Mouse (Mus musculus) embryonic facial prominence, embryonic 12.5 days (tissue): ENCODE data around the gene Crispld2. TPM values are rescaled to one million over a fixed set of nuclear protein-coding genes. Genes with fewer than 3 reads are reported as not detected.

Experiments
- ATAC-seq: fragments of 200-750 bp; cut with Nextera tagmentation; 2 replicates; pipeline ENCODE4 v1.8.0; 2017; ENCODE audit not compliant: insufficient number of reproducible peaks, insufficient read depth, low FRiP score, low TSS enrichment
- H3K27ac ChIP-seq: fragments of 300-500 bp; sonication (generic); 2 replicates; pipeline ENCODE4 v1.5.1; 2016; ENCODE audit warnings: mild to moderate bottlenecking
- H3K27me3 ChIP-seq: fragments of 300-500 bp; sonication (generic); 2 replicates; pipeline ENCODE4 v1.6.1; 2016; ENCODE audit warnings: mild to moderate bottlenecking, moderate library complexity
- H3K36me3 ChIP-seq: fragments of 300-500 bp; sonication (generic); 2 replicates; pipeline ENCODE4 v1.6.1; 2016; ENCODE audit warnings: mild to moderate bottlenecking
- H3K4me1 ChIP-seq: fragments of 300-500 bp; sonication (generic); 2 replicates; pipeline ENCODE4 v1.6.1; 2016
- H3K4me2 ChIP-seq: fragments of 300-500 bp; sonication (generic); replicated peaks from 2 replicates; pipeline ENCODE4 v1.6.1; 2016; ENCODE audit warnings: mild to moderate bottlenecking, moderate library complexity
- H3K4me3 ChIP-seq: fragments of 300-500 bp; sonication (generic); 2 replicates; pipeline ENCODE4 v1.5.1; 2016; ENCODE audit warnings: mild to moderate bottlenecking
- H3K9ac ChIP-seq: fragments of 300-500 bp; sonication (generic); 2 replicates; pipeline ENCODE4 v1.6.1; 2016; ENCODE audit warnings: mild to moderate bottlenecking, moderate library complexity
- H3K9me3 ChIP-seq: fragments of 300-500 bp; sonication (generic); 2 replicates; pipeline ENCODE4 v1.6.1; 2016; ENCODE audit warnings: mild to moderate bottlenecking, moderate library complexity
- WGBS: fragments of 180-500 bp; shearing (Covaris S2); methylation state at CpG from one replicate; pipeline ENCODE4 v1.1.7; 2016; 5-methylcytosine and 5-hydroxymethylcytosine counted together
- polyA plus RNA-seq: library from polyadenylated mRNA; unstranded; fragments of >200 nt; fragmentation: Nextera tagmentation; extraction: Ambion mirVana; gene quantifications from 2 replicates; pipeline ENCODE4 v1.2.1, GENCODE M21; 2016

The Crispld2 gene
- polyA plus RNA-seq, 1 experiment from 2014 or later = 6.7 TPM

DNA sequence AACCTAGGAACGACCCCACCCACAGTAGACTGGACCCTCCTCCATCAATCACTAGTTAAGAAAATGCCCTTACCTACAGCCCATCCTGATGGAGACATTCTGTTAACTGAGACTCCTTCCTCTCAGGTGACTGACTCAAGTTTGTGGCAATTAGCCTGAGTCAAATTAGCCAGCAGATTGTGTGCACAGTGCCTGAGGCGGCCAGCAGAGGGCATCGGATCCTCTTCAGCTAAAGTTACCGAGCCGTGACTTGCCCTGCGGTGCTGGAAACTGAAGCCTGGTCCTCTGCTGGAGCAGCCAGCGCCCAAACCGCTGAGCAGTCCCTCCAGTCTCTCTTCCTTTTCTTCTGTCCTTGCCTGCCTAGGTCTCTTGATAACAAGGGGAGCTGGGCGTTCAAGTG is 24.8 kb upstream of the Crispld2 start:
- Histone ChIP-seq H3K4me2 (no peak overlapping the region), H3K27ac (no peak overlapping the region), H3K9ac (no peak overlapping the region), H3K36me3 (no peaks in the 10 kb centered on the region), H3K4me1 (no peaks in the 10 kb centered on the region), H3K27me3 (no peaks in the 10 kb centered on the region), H3K4me3 (no peak overlapping the region), H3K9me3 (no peaks in the 10 kb centered on the region; the same call in 1 of the 2 replicates)
- no peak for ATAC-seq
- 79% methylated on average over 9 of the region's 9 CpGs for WGBS

DNA sequence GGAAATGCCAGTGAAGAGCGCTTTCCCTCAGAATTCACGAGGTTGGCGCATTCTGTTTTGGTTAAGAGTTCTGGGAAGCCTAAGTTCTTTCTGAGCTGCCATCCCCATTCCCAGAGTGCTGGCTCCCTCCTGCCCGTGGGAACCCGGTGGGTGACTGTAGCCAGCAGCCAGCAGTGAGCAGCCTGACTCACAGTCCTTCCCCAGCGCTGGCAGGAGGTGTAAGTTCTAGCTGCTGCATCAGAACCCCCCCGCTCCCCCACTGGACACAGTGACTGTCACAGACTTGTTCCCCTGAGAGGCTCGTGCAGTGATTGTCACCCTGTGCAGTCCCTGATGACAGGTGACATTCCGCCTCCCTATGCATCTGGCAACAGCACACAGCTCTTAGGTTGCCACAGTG is 22.1 kb upstream of the Crispld2 start:
- H3K9me3 ChIP-seq = no peaks in the 10 kb centered on the region; the same call in 1 of the 2 replicates
- no peak for ATAC-seq
- no peak overlapping the region for H3K4me2 ChIP-seq
- no peak overlapping the region for H3K27ac ChIP-seq
- no peak overlapping the region for H3K9ac ChIP-seq
- no peaks in the 10 kb centered on the region for H3K27me3 ChIP-seq
- no peak overlapping the region for H3K4me3 ChIP-seq
- H3K36me3 ChIP-seq = no peaks in the 10 kb centered on the region
- H3K4me1 ChIP-seq = no peaks in the 10 kb centered on the region
- WGBS = 72% methylated on average over 9 of the region's 9 CpGs

DNA sequence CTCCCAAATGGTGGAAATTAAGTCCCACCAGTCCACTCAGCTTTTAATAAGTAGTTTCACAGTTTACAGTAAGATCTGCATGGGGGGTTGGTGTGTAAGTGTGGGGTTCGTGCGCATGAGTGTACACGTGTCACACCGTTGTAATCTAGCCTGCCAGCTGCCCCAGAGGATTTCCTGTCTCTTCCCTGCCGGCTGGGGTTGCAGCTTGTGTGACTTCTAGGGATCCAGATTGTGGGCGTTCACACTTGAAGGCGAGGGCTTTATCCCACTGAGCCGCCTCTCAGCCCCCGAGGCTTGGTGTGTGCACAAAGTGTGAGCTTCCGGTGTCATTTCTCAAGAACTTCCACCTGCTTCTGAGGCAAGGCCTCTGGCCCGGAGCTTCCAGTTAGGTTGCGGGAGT is 19.7 kb upstream of the Crispld2 start:
- Histone ChIP-seq H3K27ac (no peak overlapping the region), H3K4me1 (no peaks in the 10 kb centered on the region), H3K9ac (no peak overlapping the region), H3K4me2 (no peak overlapping the region), H3K9me3 (no peaks in the 10 kb centered on the region; the same call in 1 of the 2 replicates), H3K4me3 (no peak overlapping the region), H3K36me3 (no peaks in the 10 kb centered on the region), H3K27me3 (no peaks in the 10 kb centered on the region)
- 73% methylated on average over 12 of the region's 12 CpGs for WGBS
- no peak for ATAC-seq

DNA sequence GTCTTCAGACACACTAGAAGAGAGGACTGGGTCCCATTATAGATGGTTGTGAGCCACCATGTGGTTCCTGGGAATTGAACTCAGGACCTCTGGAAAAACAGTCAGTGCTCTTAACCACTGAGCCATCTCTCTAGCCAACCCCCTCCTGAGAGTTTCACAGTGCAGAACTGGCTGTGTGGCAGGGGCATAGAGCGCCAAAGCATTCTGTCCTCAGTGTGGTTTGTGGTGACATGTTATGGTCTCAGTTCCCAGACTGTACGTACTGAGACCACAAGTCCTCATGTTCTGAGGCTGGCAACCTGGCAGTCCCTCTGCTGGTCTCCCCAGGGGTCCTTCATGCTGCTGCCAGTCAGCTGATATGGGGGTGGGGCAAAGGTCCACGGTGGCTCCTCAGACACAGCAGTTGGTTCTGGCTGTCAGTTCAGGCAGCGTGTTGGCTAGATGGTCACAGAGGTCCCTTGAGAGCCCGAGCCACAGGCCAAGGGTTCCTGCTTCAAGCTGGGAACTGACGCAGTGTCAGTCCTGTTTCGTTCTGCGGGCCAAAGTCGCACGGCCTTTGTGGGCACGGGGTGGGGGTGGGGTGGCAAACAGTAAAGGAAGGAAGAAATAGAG is 13.4 kb upstream of the Crispld2 start:
- H3K4me2 ChIP-seq = no peak overlapping the region
- ATAC-seq = no peak
- H3K9ac ChIP-seq = 0 out of 2 replicates have a peak overlapping the region, but pooled peaks have one; percentile 27
- no peak overlapping the region for H3K4me3 ChIP-seq
- H3K27me3 ChIP-seq = no peaks in the 10 kb centered on the region
- H3K36me3 ChIP-seq = no peaks in the 10 kb centered on the region
- H3K9me3 ChIP-seq = no peaks in the 10 kb centered on the region
- 0 out of 2 replicates have a peak, but pooled peaks cover 3% of the 10 kb centered on the region for H3K4me1 ChIP-seq
- H3K27ac ChIP-seq = no peak overlapping the region
- WGBS = 55% methylated on average over 11 of the region's 11 CpGs

DNA sequence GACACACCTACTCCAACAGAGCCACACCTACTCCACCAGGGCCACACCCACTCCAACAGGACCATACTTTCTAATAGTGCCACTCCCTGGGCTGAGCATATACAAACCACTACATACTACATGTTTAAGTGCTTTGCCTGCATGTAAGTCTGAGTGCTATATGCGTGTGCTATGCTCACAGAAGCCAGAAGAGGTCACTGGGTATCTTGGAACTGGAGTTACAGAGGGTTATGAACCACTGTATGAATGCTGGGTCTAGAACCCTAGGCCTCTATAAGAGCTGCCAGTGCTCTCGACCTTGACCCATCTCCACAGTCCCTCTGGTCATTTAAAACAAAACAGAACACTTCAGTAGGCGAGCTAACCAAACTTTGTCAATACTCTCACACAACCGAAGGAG is 11.0 kb upstream of the Crispld2 start:
- Histone ChIP-seq H3K27ac (no peak overlapping the region), H3K9me3 (no peaks in the 10 kb centered on the region), H3K4me2 (no peak overlapping the region), H3K27me3 (no peaks in the 10 kb centered on the region), H3K4me1 (peaks cover 4% of the 10 kb centered on the region; the same call in 1 of the 2 replicates), H3K36me3 (no peaks in the 10 kb centered on the region), H3K9ac (no peak overlapping the region), H3K4me3 (no peak overlapping the region)
- ATAC-seq = no peak
- 74% methylated on average over 4 of the region's 4 CpGs for WGBS

DNA sequence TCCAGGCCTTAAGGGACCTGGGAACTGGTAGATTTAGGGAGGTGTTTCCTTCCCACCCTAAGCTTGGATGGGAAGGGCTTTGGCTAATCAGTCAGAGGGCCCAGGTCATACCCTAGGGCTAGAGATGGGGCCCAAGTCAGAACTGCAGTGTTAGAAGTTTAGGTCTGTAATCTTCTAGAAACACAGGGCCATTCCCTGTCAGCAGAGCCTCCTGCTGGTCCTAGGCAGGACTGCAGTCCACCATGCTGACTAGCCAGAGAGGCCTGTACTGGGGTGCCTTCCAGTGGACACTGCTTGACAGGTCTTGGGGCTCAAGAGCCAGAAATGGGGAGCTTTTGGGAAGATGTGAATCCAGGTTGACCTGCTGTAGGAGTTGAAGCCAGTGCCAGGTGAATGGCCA is 8.2 kb upstream of the Crispld2 start:
- H3K9ac ChIP-seq = no peak overlapping the region
- ATAC-seq = no peak
- H3K36me3 ChIP-seq = no peaks in the 10 kb centered on the region
- no peak overlapping the region for H3K4me2 ChIP-seq
- no peaks in the 10 kb centered on the region for H3K9me3 ChIP-seq
- H3K27me3 ChIP-seq = no peaks in the 10 kb centered on the region
- no peak overlapping the region for H3K27ac ChIP-seq
- no peak overlapping the region for H3K4me3 ChIP-seq
- peaks cover 3% of the 10 kb centered on the region; the same call in 1 of the 2 replicates for H3K4me1 ChIP-seq

DNA sequence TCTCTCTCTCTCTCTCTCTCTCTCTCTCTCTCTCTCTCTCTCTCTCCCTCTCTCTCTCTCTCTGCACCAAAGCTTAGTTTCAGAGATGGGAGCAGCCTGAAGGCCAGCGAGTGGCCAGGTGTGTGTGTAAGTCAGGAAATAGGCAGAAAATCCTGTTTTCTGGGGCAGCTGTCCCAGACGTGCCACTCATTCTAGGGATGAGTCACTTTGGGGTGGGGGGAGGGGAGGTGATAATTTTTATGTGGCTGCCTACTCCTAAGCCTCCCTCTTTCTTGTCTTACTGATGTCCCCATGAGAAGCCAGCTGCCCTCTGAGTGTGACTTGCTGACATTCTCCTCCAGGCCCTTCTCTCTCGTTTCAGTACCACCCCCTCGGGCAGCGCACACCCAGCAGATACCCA is 6.1 kb upstream of the Crispld2 start:
- H3K36me3 ChIP-seq = no peaks in the 10 kb centered on the region
- H3K4me2 ChIP-seq = no peak overlapping the region
- no peak overlapping the region for H3K27ac ChIP-seq
- H3K9me3 ChIP-seq = no peaks in the 10 kb centered on the region
- peaks cover 2% of the 10 kb centered on the region; the same call in 1 of the 2 replicates for H3K4me1 ChIP-seq
- H3K9ac ChIP-seq = no peak overlapping the region
- H3K27me3 ChIP-seq = peaks cover 7% of the 10 kb centered on the region; the same call in 1 of the 2 replicates
- no peak overlapping the region for H3K4me3 ChIP-seq
- ATAC-seq = no peak
- WGBS = 63% methylated on average over 5 of the region's 5 CpGs

DNA sequence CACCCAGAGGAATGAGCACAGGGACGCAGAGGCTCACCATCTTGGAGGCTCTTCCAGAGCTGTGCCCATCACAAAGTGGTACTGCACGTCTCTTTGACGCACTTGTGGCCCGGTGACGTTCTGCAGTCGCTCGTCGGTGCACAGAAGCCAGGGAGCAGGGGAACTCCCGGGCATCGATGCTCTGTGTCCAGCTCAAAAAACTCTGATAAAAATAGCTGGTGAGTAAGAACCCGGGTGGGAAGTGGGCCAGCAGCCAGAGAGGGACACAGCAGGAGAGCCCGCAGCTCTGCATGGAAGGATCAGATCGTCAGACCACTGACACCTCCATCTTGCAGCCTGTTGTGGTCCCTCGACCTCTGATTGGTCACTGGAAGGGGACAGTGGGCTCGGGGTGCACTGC is 4.2 kb upstream of the Crispld2 start:
- H3K27ac ChIP-seq = no peak overlapping the region
- no peak overlapping the region for H3K4me3 ChIP-seq
- ATAC-seq = no peak
- H3K4me1 ChIP-seq = peaks cover 12% of the 10 kb centered on the region
- no peaks in the 10 kb centered on the region for H3K9me3 ChIP-seq
- peaks cover 22% of the 10 kb centered on the region for H3K27me3 ChIP-seq
- no peak overlapping the region for H3K4me2 ChIP-seq
- no peaks in the 10 kb centered on the region for H3K36me3 ChIP-seq
- no peak overlapping the region for H3K9ac ChIP-seq
- WGBS = 77% methylated on average over 15 of the region's 15 CpGs

DNA sequence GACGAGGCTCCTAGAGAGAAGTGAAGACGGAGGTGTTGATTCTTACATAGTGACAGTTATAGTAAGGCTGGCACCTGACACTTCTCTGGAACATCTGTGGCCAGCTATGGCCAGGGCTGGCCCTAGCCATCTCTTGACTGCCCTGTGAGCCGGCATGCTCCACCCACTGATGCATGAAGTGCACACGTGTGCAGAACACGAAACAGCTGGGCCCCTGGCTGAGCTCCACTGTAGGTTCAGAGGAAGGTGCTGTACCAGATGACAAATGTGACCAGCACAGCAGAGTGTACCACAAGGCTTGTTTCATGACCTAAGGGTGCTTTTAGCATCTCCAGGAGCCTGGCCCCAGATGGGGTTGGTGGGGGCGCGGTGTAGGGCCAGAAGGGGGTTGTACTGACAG is 1.9 kb downstream of the Crispld2 start:
- Histone ChIP-seq H3K27ac (no peak overlapping the region; the same call in 1 of the 2 replicates), H3K9me3 (no peaks in the 10 kb centered on the region), H3K9ac (no peak overlapping the region), H3K4me1 (peaks cover 34% of the 10 kb centered on the region), H3K4me3 (no peak overlapping the region), H3K36me3 (no peaks in the 10 kb centered on the region), H3K27me3 (peaks cover 28% of the 10 kb centered on the region), H3K4me2 (peak overlapping the region; percentile 24)
- WGBS = 50% methylated on average over 7 of the region's 7 CpGs
- ATAC-seq = peak; percentile 36; the same call in 1 of the 2 replicates

DNA sequence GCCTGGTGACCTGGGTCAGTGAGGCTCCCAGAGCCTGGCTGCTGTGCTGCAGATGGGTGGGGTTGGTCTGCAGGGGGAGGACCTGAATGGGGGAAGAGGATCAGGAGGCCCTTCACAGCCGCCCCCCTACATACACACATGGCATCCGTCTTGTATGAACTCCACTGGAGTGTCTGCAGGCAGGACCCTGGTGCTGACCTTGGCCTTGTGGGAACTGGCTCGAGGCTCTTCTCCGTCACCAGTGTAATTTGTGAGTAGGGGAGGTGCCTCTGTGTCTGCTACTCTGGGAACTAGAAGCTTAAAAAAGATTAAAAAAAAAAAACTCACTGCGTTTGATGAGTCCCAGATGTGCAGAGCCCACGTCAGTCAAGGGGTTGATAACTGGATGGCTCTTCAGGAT is 2.3 kb downstream of the Crispld2 start:
- Histone ChIP-seq H3K36me3 (no peaks in the 10 kb centered on the region), H3K27me3 (peaks cover 28% of the 10 kb centered on the region), H3K9ac (no peak overlapping the region), H3K9me3 (no peaks in the 10 kb centered on the region), H3K4me2 (peak overlapping the region; percentile 24), H3K4me3 (no peak overlapping the region), H3K4me1 (peaks cover 34% of the 10 kb centered on the region), H3K27ac (no peak overlapping the region; the same call in 1 of the 2 replicates)
- no peak for ATAC-seq
- WGBS = 18% methylated on average over 6 of the region's 6 CpGs

DNA sequence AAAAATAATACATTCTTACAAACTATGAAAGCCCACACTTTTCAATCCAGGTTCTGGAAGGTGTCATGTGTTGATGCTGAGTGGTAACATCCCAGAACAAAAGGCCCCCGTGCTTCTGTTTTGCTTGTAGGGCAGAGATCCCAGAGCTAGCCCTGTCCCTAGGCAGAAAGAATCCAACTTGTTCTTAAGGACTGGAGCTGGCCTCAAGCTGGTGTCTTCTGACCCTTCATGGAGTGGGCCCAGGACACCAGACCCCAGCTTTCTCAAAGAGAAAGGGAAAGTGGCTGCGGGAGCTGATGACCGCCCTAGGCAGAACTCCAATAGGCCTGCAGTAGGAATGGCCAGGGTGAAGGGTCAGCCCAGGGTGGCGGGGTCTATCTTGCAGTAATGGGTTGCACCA is 5.0 kb downstream of the Crispld2 start:
- no peak overlapping the region for H3K9ac ChIP-seq
- H3K27me3 ChIP-seq = peaks cover 12% of the 10 kb centered on the region
- peaks cover 41% of the 10 kb centered on the region for H3K4me1 ChIP-seq
- ATAC-seq = no peak
- no peaks in the 10 kb centered on the region for H3K9me3 ChIP-seq
- no peak overlapping the region for H3K4me2 ChIP-seq
- 78% methylated on average over 4 of the region's 4 CpGs for WGBS
- no peaks in the 10 kb centered on the region for H3K36me3 ChIP-seq
- H3K27ac ChIP-seq = no peak overlapping the region
- no peak overlapping the region for H3K4me3 ChIP-seq

DNA sequence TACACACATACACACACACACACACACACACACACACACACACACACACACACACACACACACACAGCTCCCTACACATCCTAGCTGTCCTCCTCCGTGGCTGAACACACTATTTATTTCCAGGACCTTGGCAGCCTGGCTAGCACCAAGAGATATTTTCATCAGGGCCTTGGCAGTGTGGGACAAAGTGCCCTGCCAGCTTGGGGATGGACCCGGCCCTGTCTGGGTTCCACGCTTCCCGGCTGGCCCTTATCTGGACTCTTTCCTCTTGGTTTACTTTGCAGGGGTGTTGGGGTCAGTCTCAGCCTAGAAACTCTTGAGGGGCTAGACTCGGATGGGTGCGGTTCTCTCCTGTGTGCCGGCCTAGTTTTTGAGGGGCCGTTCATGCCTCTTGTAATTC is 8.2 kb downstream of the Crispld2 start:
- 65% methylated on average over 8 of the region's 8 CpGs for WGBS
- Histone ChIP-seq H3K27me3 (no peaks in the 10 kb centered on the region), H3K4me2 (no peak overlapping the region), H3K9me3 (no peaks in the 10 kb centered on the region), H3K4me3 (no peak overlapping the region), H3K9ac (no peak overlapping the region), H3K36me3 (no peaks in the 10 kb centered on the region), H3K4me1 (peaks cover 33% of the 10 kb centered on the region; the same call in 1 of the 2 replicates), H3K27ac (0 out of 2 replicates have a peak overlapping the region, but pooled peaks have one; percentile 65)
- ATAC-seq = no peak
